Mouse (Mus musculus): ENCODE results near the gene Tfcp2. TPM values are rescaled to one million over a fixed set of nuclear protein-coding genes. Genes with fewer than 3 reads are reported as not detected.

Gene Tfcp2
- total RNA-seq (2021): 10 to 100 TPM; 28.4 to 29.2 TPM
- long read RNA-seq, experiment 1, transcript Tfcp2-204 (16 exons, 3,302 nt): major isoform, 5 of 25 reads
- long read RNA-seq, experiment 1, partial matches to known transcripts: 14 of 25 reads
- long read RNA-seq, experiment 1, other reads (novel, unspliced or antisense): 6 of 25 reads
- long read RNA-seq, experiment 2, transcript Tfcp2-204 (16 exons, 3,302 nt): major isoform, 6 of 20 reads
- long read RNA-seq, experiment 2, partial matches to known transcripts: 8 of 20 reads
- long read RNA-seq, experiment 2, other reads (novel, unspliced or antisense): 5 of 20 reads

- peak; percentile 99 for DNase-seq (ENCODE audit: low spot score in 2 of 2)
- intact Hi-C loops (cut with DNase I): loop anchor here (5.0 to 10.0 kb wide), 3 partner anchors 46 to 133 kb away; partner anchors contain the start of genes Cela1, Dazap2 and Pou6f1
Measured at GRCm38 (mm10) chr15:100551326-100552307, at the start of gene Tfcp2. Gene Tfcp2, minus strand, starts transcription at chr15:100552008.

GRCm38 (mm10) chr15:100600696-100601272 lies 49.0 kb upstream of the Tfcp2 start:
- intact Hi-C loops (cut with DNase I): no loop called here
- DNase-seq (ENCODE audit: low spot score in 2 of 2): no peak

- DNase-seq (ENCODE audit: low spot score in 2 of 2): peak; percentile 72 to 86
- intact Hi-C loops (cut with DNase I): no loop called here
Measured at GRCm38 (mm10) chr15:100600047-100600695, 48.4 kb upstream of the Tfcp2 start.

- intact Hi-C loops (cut with DNase I): loop anchor here (5.0 kb wide), 1 partner anchor 47 kb away; the partner anchor contains the start of gene Tfcp2
Measured at GRCm38 (mm10) chr15:100599276-100600046, 47.7 kb upstream of the Tfcp2 start, which contains the start of gene Pou6f1. Gene Pou6f1, minus strand, starts transcription at chr15:100599984.

GRCm38 (mm10) chr15:100598883-100599275 lies 47.1 kb upstream of the Tfcp2 start:
- peak; percentile 46 to 76 for DNase-seq (ENCODE audit: low spot score in 2 of 2)
- intact Hi-C loops (cut with DNase I): loop anchor here (5.0 kb wide), 1 partner anchor 47 kb away; the partner anchor contains the start of gene Tfcp2

More at GRCm38 (mm10) chr15:100599276-100600046, 47.7 kb upstream of the Tfcp2 start, which contains the start of gene Pou6f1:
- DNase-seq (ENCODE audit: low spot score in 2 of 2): peak in 1 of 2 experiments; percentile 37

GRCm38 (mm10) chr15:100598287-100598882 lies 46.6 kb upstream of the Tfcp2 start:
- DNase-seq (ENCODE audit: low spot score in 2 of 2): no peak
- intact Hi-C loops (cut with DNase I): loop anchor here (5.0 kb wide), 1 partner anchor 46 kb away; the partner anchor contains the start of gene Tfcp2

- DNase-seq (ENCODE audit: low spot score in 2 of 2): no peak
- intact Hi-C loops (cut with DNase I): no loop called here
Measured at GRCm38 (mm10) chr15:100592817-100593216, 41.0 kb upstream of the Tfcp2 start.

- intact Hi-C loops (cut with DNase I): no loop called here
Measured at GRCm38 (mm10) chr15:100590436-100590835, 38.6 kb upstream of the Tfcp2 start.

GRCm38 (mm10) chr15:100588297-100588696 lies 36.5 kb upstream of the Tfcp2 start:
- intact Hi-C loops (cut with DNase I): no loop called here
- no peak for DNase-seq (ENCODE audit: low spot score in 2 of 2)

More at GRCm38 (mm10) chr15:100590436-100590835, 38.6 kb upstream of the Tfcp2 start:
- DNase-seq (ENCODE audit: low spot score in 2 of 2): no peak

GRCm38 (mm10) chr15:100587166-100587565 lies 35.4 kb upstream of the Tfcp2 start:
- intact Hi-C loops (cut with DNase I): no loop called here
- DNase-seq (ENCODE audit: low spot score in 2 of 2): no peak

- DNase-seq (ENCODE audit: low spot score in 2 of 2): no peak
- intact Hi-C loops (cut with DNase I): no loop called here
Measured at GRCm38 (mm10) chr15:100585931-100586330, 34.1 kb upstream of the Tfcp2 start.

- intact Hi-C loops (cut with DNase I): no loop called here
- DNase-seq (ENCODE audit: low spot score in 2 of 2): no peak
Measured at GRCm38 (mm10) chr15:100580108-100580507, 28.3 kb upstream of the Tfcp2 start.

GRCm38 (mm10) chr15:100577972-100578371 lies 26.2 kb upstream of the Tfcp2 start:
- intact Hi-C loops (cut with DNase I): no loop called here
- DNase-seq (ENCODE audit: low spot score in 2 of 2): no peak

- intact Hi-C loops (cut with DNase I): no loop called here
- DNase-seq (ENCODE audit: low spot score in 2 of 2): no peak
Measured at GRCm38 (mm10) chr15:100576810-100577209, 25.0 kb upstream of the Tfcp2 start.

GRCm38 (mm10) chr15:100576392-100576791 lies 24.6 kb upstream of the Tfcp2 start:
- intact Hi-C loops (cut with DNase I): no loop called here

GRCm38 (mm10) chr15:100575366-100575765 lies 23.6 kb upstream of the Tfcp2 start:
- intact Hi-C loops (cut with DNase I): no loop called here
- no peak for DNase-seq (ENCODE audit: low spot score in 2 of 2)

More at GRCm38 (mm10) chr15:100576392-100576791, 24.6 kb upstream of the Tfcp2 start:
- no peak for DNase-seq (ENCODE audit: low spot score in 2 of 2)

GRCm38 (mm10) chr15:100574378-100574777 lies 22.6 kb upstream of the Tfcp2 start:
- DNase-seq (ENCODE audit: low spot score in 2 of 2): no peak
- intact Hi-C loops (cut with DNase I): no loop called here

- no peak for DNase-seq (ENCODE audit: low spot score in 2 of 2)
- intact Hi-C loops (cut with DNase I): no loop called here
Measured at GRCm38 (mm10) chr15:100573946-100574345, 22.1 kb upstream of the Tfcp2 start.
